Mouse (Mus musculus): Measurements from ENCODE around the gene Lrig2.
A peak's percentile ranks its signal among the peaks of the same experiment; 100 is the strongest.
"Not testable (repeated sequence)": the region's sequence is repeated elsewhere in the genome, so short reads cannot be mapped to it uniquely, and the experiment has no call there.

Gene Lrig2

DNA sequence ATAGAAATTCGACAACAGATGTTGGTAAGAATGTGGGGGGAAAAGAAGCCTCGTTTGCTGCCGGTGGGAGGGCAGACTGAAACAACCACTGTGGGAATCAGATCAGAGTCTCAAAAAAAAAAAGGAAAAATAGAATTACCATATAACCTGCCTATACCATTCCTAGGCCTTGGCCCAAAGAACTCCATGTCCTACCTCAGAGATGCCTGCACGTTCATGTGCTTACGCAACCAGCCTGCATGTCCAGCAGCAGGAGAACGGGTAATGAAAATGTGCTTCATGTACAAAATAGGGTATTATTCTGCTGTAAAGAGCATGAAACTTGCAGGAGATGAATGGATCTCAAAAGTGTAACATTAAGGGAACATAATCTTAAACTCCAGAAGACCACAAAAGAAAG, 79.1 kb downstream of the Lrig2 start:
- no peak for DNase-seq (ENCODE audit: low spot score in 2 of 2)

GRCm38 (mm10) chr3:104431848-104432159, 79.9 kb downstream of the Lrig2 start:
- DNase-seq (ENCODE audit: low spot score in 2 of 2) = no peak

DNA sequence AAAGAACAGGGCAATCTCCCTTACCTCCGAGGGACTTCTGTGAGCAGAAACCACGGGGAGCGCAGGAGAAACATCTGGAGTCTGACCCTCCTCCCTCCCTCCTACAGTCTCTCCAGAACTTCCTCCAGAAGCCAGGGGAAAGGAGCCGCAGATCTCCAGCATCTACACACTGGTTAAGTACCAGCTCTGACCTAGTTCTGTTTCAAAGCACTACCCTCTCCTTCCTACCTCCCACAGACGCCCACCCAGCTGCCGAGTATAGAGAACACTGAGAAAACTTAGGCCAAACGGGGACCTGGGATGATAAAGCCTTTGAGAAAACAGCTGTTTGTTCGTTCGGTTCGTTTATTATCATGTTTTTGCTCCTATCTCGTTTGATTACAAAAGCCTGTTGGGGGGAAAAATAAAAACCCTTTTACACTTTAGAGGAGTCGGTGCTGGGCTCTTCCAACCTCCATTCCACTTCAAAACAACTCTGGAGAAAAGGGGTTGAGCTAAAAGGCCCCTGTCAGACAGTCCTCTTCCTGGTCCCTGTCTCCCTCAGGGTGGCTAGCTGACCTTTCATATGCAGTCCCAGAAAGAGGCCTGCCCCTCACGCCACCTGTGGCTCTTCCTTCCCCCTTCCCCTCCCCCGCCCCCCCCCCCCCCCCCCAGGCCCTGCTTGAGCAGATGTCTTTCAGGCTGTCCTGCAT, 80.4 kb downstream of the Lrig2 start:
- peak; percentile 45 to 51 for DNase-seq (ENCODE audit: low spot score in 2 of 2)

GRCm38 (mm10) chr3:104427354-104427753, 84.4 kb downstream of the Lrig2 start:
- DNase-seq (ENCODE audit: low spot score in 2 of 2) = not testable (repeated sequence)

GRCm38 (mm10) chr3:104424346-104424745, 87.4 kb downstream of the Lrig2 start:
- DNase-seq (ENCODE audit: low spot score in 2 of 2) = no peak

GRCm38 (mm10) chr3:104420929-104421328, 90.8 kb downstream of the Lrig2 start:
- no peak for DNase-seq (ENCODE audit: low spot score in 2 of 2)

DNA sequence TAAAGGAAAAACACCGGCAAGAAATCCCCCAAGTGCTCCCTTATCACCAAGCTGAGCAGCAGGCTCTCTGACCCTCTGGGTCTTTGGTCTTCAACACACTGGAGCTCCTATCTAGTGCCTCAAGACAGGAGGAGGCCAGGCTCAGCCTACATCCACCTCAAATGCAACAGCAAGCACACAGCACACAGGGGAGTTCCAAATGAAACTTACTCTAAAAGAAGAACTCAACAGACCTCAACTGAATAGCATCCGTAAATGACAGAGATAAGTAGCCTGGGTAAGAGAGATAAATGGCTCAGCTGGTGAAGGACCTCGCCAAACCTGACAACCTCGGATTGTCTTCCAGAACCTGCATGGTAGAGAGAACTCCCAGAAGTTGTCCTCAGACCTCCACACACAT, 91.7 kb downstream of the Lrig2 start:
- no peak for DNase-seq (ENCODE audit: low spot score in 2 of 2)

GRCm38 (mm10) chr3:104416806-104417205, 94.9 kb downstream of the Lrig2 start:
- no peak for DNase-seq (ENCODE audit: low spot score in 2 of 2)

DNA sequence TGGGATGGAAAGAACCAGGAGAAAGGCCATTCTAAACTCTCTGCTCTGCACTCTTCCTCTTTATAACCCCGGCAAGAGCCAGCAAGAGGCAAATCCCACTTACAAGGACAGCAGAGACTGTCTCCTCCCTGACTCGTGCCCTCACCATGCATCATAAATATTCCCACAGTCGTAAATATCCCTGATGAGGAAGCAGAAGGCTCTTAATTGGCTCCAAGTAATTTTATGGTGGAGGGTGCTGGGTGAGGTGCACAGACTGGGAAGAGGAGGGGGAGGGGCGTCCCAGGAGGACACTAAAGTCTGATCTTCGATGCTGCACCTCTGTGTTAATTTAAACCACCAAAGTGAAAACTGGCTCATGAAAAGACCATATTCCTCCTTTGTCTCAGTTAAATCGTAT, 99.2 kb downstream of the Lrig2 start:
- no peak for DNase-seq (ENCODE audit: low spot score in 2 of 2)

DNA sequence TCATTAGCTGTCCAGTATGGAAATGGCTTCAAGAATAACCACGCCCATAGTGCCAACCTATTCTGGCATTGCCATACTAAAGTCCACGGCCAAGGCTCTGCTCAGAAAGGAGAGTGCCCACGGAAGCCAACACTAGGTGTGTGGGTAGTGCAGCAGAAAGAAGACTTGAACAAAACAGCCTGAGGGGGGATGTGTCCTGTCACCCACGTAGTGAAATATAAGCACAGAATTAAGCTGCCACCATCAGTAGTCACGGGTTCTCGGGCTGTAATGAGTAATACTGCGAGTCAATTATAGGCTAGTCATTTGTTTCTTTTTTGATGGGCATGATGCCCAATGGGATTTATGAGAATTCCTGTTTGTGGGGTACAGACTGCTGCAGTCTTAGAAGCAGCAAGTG, 104.2 kb downstream of the Lrig2 start:
- peak; percentile 15 to 33 for DNase-seq (ENCODE audit: low spot score in 2 of 2)

DNA sequence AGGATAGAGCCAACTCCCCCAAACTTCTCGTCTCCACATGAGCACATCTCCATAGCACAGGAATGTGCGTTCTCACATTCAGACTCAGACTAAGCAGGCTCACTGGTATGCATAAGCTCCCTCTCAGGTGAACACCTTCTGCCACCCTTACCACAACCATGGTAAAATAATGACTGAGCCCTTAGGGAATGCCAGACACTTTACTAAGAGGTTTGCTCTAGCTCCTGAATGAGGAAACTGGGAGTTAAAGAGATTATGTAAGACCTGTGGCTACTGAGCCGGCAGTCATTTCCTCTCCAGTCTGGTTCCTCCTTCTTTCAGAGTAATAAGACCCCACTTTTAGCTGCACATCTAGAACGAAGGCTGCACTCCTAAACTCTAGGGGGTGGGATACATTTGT, 108.1 kb downstream of the Lrig2 start:
- DNase-seq (ENCODE audit: low spot score in 2 of 2) = no peak

- DNase-seq (ENCODE audit: low spot score in 2 of 2) = no peak
Measured at GRCm38 (mm10) chr3:104401176-104401575, 110.5 kb downstream of the Lrig2 start.

- no peak for DNase-seq (ENCODE audit: low spot score in 2 of 2)
Measured at GRCm38 (mm10) chr3:104400126-104400525, 111.6 kb downstream of the Lrig2 start.

DNA sequence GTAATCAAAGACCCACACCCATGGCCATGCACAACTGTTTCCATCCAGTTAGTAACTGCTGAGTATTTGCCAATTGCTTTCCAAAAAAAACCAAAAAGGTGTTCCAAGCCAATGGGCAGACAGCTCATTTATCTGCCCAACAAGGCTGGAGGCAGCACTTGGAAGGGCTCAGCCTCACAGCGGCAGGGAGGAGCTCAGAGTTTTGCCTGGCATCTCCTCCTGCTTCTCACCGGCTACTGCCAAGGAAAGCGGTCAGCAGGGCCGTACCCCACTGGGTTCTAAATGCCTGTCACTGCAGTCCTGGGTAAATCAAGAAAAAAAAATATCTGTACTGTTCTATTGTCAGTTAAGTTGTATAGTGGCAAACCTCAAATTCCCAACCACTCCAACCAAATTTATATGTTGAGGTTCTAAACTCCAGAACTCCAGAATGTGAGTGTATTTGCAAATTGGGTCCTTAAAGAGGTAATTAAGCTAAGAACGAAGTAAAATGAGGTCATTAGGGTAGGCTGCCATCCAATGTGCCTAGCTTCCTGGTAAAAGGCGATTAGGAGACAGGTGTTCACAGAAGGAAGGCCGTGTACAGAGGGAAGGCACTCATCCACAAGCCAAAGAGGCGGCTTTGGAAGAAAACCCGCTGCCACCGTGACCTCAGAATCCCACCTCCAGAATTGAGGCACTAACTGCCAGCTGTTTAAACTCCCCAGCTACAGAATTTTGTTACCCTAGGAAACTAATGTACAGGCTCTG, 112.2 kb downstream of the Lrig2 start:
- no peak for DNase-seq (ENCODE audit: low spot score in 2 of 2)

GRCm38 (mm10) chr3:104397316-104397715, 114.4 kb downstream of the Lrig2 start:
- no peak for DNase-seq (ENCODE audit: low spot score in 2 of 2)

GRCm38 (mm10) chr3:104396736-104397081, 115.0 kb downstream of the Lrig2 start:
- DNase-seq (ENCODE audit: low spot score in 2 of 2) = no peak

DNA sequence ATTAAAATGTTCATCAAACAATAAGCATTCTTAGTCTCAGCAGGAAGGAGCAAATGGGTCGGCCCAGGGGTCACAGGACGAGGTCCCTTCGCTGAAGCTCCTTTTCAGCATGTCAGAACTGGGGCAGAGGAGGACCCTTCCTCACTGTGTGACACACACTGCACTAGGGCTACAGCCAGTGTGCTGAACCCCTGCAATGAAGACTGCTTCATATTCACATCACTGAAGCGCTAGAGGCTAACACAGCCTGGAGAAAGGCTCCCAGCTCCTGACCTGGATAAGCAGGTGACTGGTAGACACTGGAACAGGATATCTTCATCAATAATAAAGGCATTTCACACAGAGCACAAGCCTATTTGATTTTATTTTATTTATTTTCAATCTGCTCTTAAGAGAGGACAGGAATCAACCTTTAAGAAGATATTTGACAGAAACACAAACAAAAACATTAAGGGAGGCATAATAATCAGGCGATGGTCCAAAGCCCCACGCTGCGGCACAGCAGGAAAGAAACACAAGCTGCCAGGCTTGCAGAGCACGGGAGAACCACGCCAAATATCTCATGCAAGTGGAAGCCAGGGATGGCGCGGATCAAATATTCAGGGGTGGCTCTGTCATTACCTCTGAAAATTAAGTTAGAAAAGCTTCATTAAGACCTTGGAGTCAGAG, 115.5 kb downstream of the Lrig2 start:
- DNase-seq (ENCODE audit: low spot score in 2 of 2) = no peak

DNA sequence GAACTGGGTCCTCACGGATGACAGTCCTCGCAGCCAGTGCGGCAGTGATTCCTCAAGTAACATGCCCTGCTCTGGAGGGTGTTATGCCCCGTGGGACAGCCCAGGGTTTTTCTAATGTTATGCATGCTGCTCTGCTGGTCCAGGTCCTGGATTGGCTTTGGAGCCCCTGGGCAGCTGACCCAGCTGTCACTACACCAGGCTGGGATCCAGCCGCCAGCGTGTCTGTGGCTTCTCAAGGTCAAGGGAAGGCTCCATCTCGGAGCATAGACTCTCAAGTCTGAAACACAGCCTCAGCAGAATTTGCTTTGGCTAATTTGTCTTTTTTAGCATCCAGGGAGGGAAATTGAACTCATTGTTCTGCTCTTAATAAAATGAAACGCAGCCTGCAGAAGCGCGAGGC, 121.6 kb downstream of the Lrig2 start:
- DNase-seq (ENCODE audit: low spot score in 2 of 2) = no peak

GRCm38 (mm10) chr3:104389449-104389848, 122.3 kb downstream of the Lrig2 start:
- DNase-seq (ENCODE audit: low spot score in 2 of 2) = no peak

GRCm38 (mm10) chr3:104385587-104385986, 126.1 kb downstream of the Lrig2 start:
- peak; percentile 25 to 65 for DNase-seq (ENCODE audit: low spot score in 2 of 2)

DNA sequence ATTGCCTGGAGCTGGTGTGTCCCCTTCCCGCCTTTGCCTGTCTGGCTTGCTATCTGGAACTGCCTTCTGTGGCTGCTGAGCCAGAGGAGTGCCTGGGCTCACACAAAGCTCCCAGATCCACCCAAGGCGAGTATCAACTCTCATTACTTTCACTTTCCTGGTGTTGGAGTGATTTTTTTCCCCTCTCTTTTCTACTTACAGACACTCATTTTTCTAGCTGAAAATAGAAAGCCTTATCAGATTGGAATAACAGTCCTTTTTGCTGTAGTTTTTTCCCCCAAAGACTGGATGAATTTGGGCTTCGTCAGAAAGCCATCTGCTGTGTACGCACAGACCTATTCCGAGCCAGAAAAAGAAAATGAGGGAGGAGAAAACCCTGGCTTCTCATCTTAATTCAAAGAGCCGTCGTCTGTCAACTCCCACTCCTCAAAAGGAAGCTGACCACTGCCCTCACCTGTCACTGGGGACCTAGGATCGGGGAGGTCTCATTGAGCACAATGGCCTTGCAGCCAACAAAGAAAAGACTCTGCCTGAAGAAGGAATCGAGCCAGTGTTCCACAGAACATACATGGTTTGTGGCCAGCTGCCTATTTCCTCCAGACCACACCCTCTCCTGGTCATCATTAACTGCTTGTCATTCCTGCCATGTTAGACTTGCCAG, 127.9 kb downstream of the Lrig2 start:
- peak; percentile 30 to 66 for DNase-seq (ENCODE audit: low spot score in 2 of 2)

GRCm38 (mm10) chr3:104378228-104378627, 133.5 kb downstream of the Lrig2 start:
- DNase-seq (ENCODE audit: low spot score in 2 of 2) = no peak

- no peak for DNase-seq (ENCODE audit: low spot score in 2 of 2)
Measured at GRCm38 (mm10) chr3:104373907-104374306, 137.8 kb downstream of the Lrig2 start.
